Mouse (Mus musculus): ENCODE measurements around the gene Evx1. TPM values are rescaled to one million over a fixed set of nuclear protein-coding genes. Genes with fewer than 3 reads are reported as not detected.
"Not testable (repeated sequence)": the region's sequence is repeated elsewhere in the genome, so short reads cannot be mapped to it uniquely, and the experiment has no call there.

The Evx1 gene
- polyA plus RNA-seq, 1 experiment from 2014 or later, result not detected

DNA sequence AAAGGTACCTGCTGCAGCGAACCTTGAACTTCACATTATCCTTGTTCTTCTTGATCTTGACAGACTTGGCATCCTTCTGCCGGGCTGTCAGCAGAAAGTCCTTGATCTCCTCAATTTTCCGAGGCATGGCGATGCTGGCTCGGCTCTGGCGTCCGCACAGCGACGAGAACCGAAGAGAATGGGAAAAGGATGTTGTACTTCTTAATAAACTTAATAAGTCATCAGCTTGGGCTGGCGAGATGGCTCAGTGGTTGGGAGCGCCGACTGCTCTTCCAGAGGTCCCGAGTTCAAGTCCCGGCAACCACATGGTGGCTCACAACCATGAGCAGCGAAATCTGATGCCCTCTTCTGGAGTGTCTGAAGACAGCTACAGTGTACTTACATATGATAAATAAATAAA lies 33.5 kb downstream of the Evx1 start:
- H3K9me3 ChIP-seq (replicated peaks; ENCODE audit: control insufficient read depth, low read length); H3K9ac ChIP-seq (ENCODE audit: low read depth, low read length); H3K27me3 ChIP-seq (ENCODE audit: control insufficient read depth, insufficient read depth, low read depth, low read length); H3K27ac ChIP-seq (ENCODE audit: low read length); ATAC-seq (ENCODE audit: low read depth); H3K4me2 ChIP-seq (ENCODE audit: low read depth, low read length); H3K4me3 ChIP-seq (ENCODE audit: low read depth, low read length); H3K36me3 ChIP-seq (ENCODE audit: control insufficient read depth, insufficient read depth); H3K4me1 ChIP-seq (ENCODE audit: control insufficient read depth, low read depth, low read length): not testable (repeated sequence)
- WGBS (ENCODE audit: insufficient replicate concordance), result 78% methylated on average over 16 of the region's 16 CpGs

DNA sequence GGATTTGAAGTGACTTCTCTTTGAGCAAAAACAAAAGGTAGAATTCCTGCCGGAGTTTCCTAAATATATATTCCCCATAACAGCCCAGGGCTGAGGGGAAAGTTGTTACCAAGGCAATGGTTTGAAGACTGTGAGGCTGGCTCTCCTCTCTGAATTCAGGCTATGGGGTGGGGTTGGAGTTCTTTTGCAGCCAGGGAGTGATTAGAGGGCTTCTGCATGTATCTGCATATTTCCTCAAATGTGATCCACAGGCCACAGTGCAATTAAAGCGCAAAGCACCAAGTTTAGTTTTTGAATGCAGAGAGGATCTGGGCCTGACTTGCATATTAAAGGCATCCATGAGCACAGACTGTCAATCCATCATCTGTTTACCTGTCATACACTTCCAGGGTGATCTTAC lies 52.7 kb downstream of the Evx1 start:
- H3K4me2 ChIP-seq (ENCODE audit: low read depth, low read length), result no peak overlapping the region
- H3K4me1 ChIP-seq (ENCODE audit: control insufficient read depth, low read depth, low read length), result no peaks in the 10 kb centered on the region
- no peaks in the 10 kb centered on the region for H3K9me3 ChIP-seq (replicated peaks; ENCODE audit: control insufficient read depth, low read length)
- 74% methylated on average over 2 of the region's 2 CpGs for whole genome bisulfite sequencing (ENCODE audit: insufficient replicate concordance)
- no peak overlapping the region for H3K9ac ChIP-seq (ENCODE audit: low read depth, low read length)
- H3K27me3 ChIP-seq (ENCODE audit: control insufficient read depth, insufficient read depth, low read depth, low read length), result no peaks in the 10 kb centered on the region
- no peak overlapping the region for H3K4me3 ChIP-seq (ENCODE audit: low read depth, low read length)
- no peak for ATAC-seq (ENCODE audit: low read depth)
- no peak overlapping the region for H3K27ac ChIP-seq (ENCODE audit: low read length)
- H3K36me3 ChIP-seq (ENCODE audit: control insufficient read depth, insufficient read depth), result no peaks in the 10 kb centered on the region

DNA sequence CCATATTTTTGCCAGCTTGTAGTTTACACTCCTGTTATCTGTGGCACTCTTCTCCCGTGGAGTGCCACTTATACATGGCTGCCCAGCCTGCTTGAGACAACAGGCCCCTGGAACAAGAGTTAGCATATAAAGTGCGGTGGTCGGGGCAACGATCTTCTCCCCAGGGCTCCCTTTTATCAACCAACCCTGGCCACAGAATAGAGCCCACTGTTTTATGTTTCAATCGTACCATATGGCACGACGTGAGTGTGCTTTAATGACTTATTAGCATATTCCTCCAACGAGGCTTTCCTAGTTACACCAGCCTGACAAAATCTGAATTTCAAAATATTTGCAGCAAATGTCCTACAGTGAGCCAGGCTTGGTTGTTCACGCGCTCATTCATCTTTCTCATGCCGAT lies 53.2 kb downstream of the Evx1 start:
- H3K27ac ChIP-seq (ENCODE audit: low read length), result no peak overlapping the region
- no peaks in the 10 kb centered on the region for H3K27me3 ChIP-seq (ENCODE audit: control insufficient read depth, insufficient read depth, low read depth, low read length)
- ATAC-seq (ENCODE audit: low read depth), result no peak
- H3K4me3 ChIP-seq (ENCODE audit: low read depth, low read length), result no peak overlapping the region
- H3K9ac ChIP-seq (ENCODE audit: low read depth, low read length), result no peak overlapping the region
- no peaks in the 10 kb centered on the region for H3K4me1 ChIP-seq (ENCODE audit: control insufficient read depth, low read depth, low read length)
- WGBS (ENCODE audit: insufficient replicate concordance), result 68% methylated on average over 11 of the region's 11 CpGs
- H3K9me3 ChIP-seq (replicated peaks; ENCODE audit: control insufficient read depth, low read length), result no peaks in the 10 kb centered on the region
- no peak overlapping the region for H3K4me2 ChIP-seq (ENCODE audit: low read depth, low read length)
- no peaks in the 10 kb centered on the region for H3K36me3 ChIP-seq (ENCODE audit: control insufficient read depth, insufficient read depth)

DNA sequence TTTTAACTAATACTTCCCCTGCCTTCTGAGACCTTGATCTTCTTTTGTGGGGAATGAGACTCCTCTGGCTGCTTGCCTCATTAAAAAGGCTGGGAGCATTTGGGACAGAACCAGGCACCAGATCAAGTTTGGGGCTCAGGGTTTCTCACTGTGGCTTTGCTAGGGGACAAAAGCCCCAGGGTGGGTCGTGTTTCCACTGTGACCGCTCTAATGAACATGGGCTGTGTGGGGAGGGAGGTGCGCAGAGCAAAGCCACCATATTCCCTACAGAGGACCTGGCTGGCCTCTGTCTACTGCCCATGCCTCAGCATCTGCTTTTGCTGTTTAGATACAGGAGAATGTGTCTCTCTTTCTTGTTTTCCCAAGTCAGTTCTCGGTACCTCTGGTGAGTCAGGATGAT lies 53.8 kb downstream of the Evx1 start:
- H3K27me3 ChIP-seq (ENCODE audit: control insufficient read depth, insufficient read depth, low read depth, low read length), result no peaks in the 10 kb centered on the region
- H3K9ac ChIP-seq (ENCODE audit: low read depth, low read length), result no peak overlapping the region
- H3K36me3 ChIP-seq (ENCODE audit: control insufficient read depth, insufficient read depth), result no peaks in the 10 kb centered on the region
- H3K9me3 ChIP-seq (replicated peaks; ENCODE audit: control insufficient read depth, low read length), result no peaks in the 10 kb centered on the region
- H3K4me1 ChIP-seq (ENCODE audit: control insufficient read depth, low read depth, low read length), result no peaks in the 10 kb centered on the region
- no peak overlapping the region for H3K4me3 ChIP-seq (ENCODE audit: low read depth, low read length)
- H3K4me2 ChIP-seq (ENCODE audit: low read depth, low read length), result no peak overlapping the region
- ATAC-seq (ENCODE audit: low read depth), result no peak
- WGBS (ENCODE audit: insufficient replicate concordance), result 64% methylated on average over 4 of the region's 4 CpGs
- no peak overlapping the region for H3K27ac ChIP-seq (ENCODE audit: low read length)

Other genes starting within 250 kb of the Evx1 start
- gene Hoxa1, start 155.2 kb upstream of the Evx1 start, polyA plus RNA-seq (2015; fragmentation: Nextera tagmentation; extraction: Ambion mirVana), result 0.20 TPM in 2 replicates
- gene Hoxa2, start 148.7 kb upstream of the Evx1 start, polyA plus RNA-seq (2015; fragmentation: Nextera tagmentation; extraction: Ambion mirVana), result 0.22 and 0.44 TPM in 2 replicates
- gene 5730596B20Rik, start 136.0 kb upstream of the Evx1 start, polyA plus RNA-seq (2015; fragmentation: Nextera tagmentation; extraction: Ambion mirVana), result 0.04 and 0.05 TPM in 2 replicates
- gene Hoxa4, start 121.7 kb upstream of the Evx1 start, polyA plus RNA-seq (2015; fragmentation: Nextera tagmentation; extraction: Ambion mirVana), result 0.07 and 0.13 TPM in 2 replicates
- 0.26 and 0.68 TPM in 2 replicates for gene Hoxa5, start 108.9 kb upstream of the Evx1 start, polyA plus RNA-seq (2015; fragmentation: Nextera tagmentation; extraction: Ambion mirVana)
- not detected in 2 replicates for gene Hoxa6, start 104.8 kb upstream of the Evx1 start, polyA plus RNA-seq (2015; fragmentation: Nextera tagmentation; extraction: Ambion mirVana)
- 0.14 and 0.27 TPM in 2 replicates for gene Hoxa3, start 100.2 kb upstream of the Evx1 start, polyA plus RNA-seq (2015; fragmentation: Nextera tagmentation; extraction: Ambion mirVana)
- not detected in 2 replicates for gene Gm28308, start 100.2 kb upstream of the Evx1 start, polyA plus RNA-seq (2015; fragmentation: Nextera tagmentation; extraction: Ambion mirVana)
- 0.26 and 0.34 TPM in 2 replicates for gene Hoxa7, start 91.6 kb upstream of the Evx1 start, polyA plus RNA-seq (2015; fragmentation: Nextera tagmentation; extraction: Ambion mirVana)
- 0.13 and 0.36 TPM in 2 replicates for gene Hoxa9, start 82.4 kb upstream of the Evx1 start, polyA plus RNA-seq (2015; fragmentation: Nextera tagmentation; extraction: Ambion mirVana)
- gene Hoxa10, start 72.6 kb upstream of the Evx1 start, polyA plus RNA-seq (2015; fragmentation: Nextera tagmentation; extraction: Ambion mirVana), result 0.05 and 0.09 TPM in 2 replicates
- gene Hoxa11, start 67.7 kb upstream of the Evx1 start, polyA plus RNA-seq (2015; fragmentation: Nextera tagmentation; extraction: Ambion mirVana), result not detected in 2 replicates
- not detected in 2 replicates for gene Hoxa13, start 52.6 kb upstream of the Evx1 start, polyA plus RNA-seq (2015; fragmentation: Nextera tagmentation; extraction: Ambion mirVana)

Measured in liver, embryonic 16.5 days (tissue).